Mouse (Mus musculus) intestine, embryonic 14.5 days (tissue): ENCODE measurements around the gene Plxnb1. TPM values are rescaled to one million over a fixed set of nuclear protein-coding genes. Genes with fewer than 3 reads are reported as not detected.

Experiments used
- polyA plus RNA-seq: library from polyadenylated mRNA; unstranded; fragments of >200 nt; fragmentation: Nextera tagmentation; extraction: Ambion mirVana; gene quantifications from 2 replicates; pipeline ENCODE4 v1.2.1, GENCODE M21; 2014

The Plxnb1 gene
- polyA plus RNA-seq, 1 experiment from 2014 or later = 11.7 TPM

Other genes starting within 250 kb of the Plxnb1 start
- gene Slc26a6, start 242.1 kb upstream of the Plxnb1 start, polyA plus RNA-seq = 13.5 and 14.8 TPM in 2 replicates
- gene Tmem89, start 180.8 kb upstream of the Plxnb1 start, polyA plus RNA-seq = not detected in 2 replicates
- 522 and 561 TPM in 2 replicates for gene Uqcrc1, start 158.8 kb upstream of the Plxnb1 start, polyA plus RNA-seq
- 1.7 and 1.8 TPM in 2 replicates for gene Col7a1, start 141.8 kb upstream of the Plxnb1 start, polyA plus RNA-seq
- 0.37 TPM in 1 of 2 replicates, not detected in the other for gene Ucn2, start 109.4 kb upstream of the Plxnb1 start, polyA plus RNA-seq
- gene Pfkfb4, start 103.6 kb upstream of the Plxnb1 start, polyA plus RNA-seq = 10.2 and 11.3 TPM in 2 replicates
- 80.8 and 85.8 TPM in 2 replicates for gene Shisa5, start 56.8 kb upstream of the Plxnb1 start, polyA plus RNA-seq
- gene Trex1, start 35.7 kb upstream of the Plxnb1 start, polyA plus RNA-seq = 12.8 and 13.8 TPM in 2 replicates
- 27.7 and 28.2 TPM in 2 replicates for gene Atrip, start 21.3 kb upstream of the Plxnb1 start, polyA plus RNA-seq
- gene Ccdc51, start 12.9 kb upstream of the Plxnb1 start, polyA plus RNA-seq = 12.9 and 14.5 TPM in 2 replicates
- gene Tma7, start 12.8 kb upstream of the Plxnb1 start, polyA plus RNA-seq = 682 and 702 TPM in 2 replicates
- not detected in 2 replicates for gene Fbxw21, start 66.7 kb downstream of the Plxnb1 start, polyA plus RNA-seq
- gene Fbxw13, start 100.6 kb downstream of the Plxnb1 start, polyA plus RNA-seq = not detected in 2 replicates
- gene Fbxw20, start 139.4 kb downstream of the Plxnb1 start, polyA plus RNA-seq = not detected in 2 replicates
- gene Fbxw14, start 192.3 kb downstream of the Plxnb1 start, polyA plus RNA-seq = not detected in 2 replicates
- not detected in 2 replicates for gene Fbxw28, start 244.3 kb downstream of the Plxnb1 start, polyA plus RNA-seq